Mouse (Mus musculus): ENCODE data around the gene Stoml3.

The Stoml3 gene

GRCm38 (mm10) chr3:53488353-53488752 lies at the start of gene Stoml3:
Gene Stoml3, plus strand, starts transcription at chr3:53488653.
- in situ Hi-C loops (cut with MboI, MseI), result no loop called here

- in situ Hi-C loops (cut with MboI, MseI), result loop anchor here (5.0 kb wide), 1 partner anchor 1188 kb away; no protein-coding TSS in a partner anchor
Observed at GRCm38 (mm10) chr3:53445540-53445939, 42.9 kb upstream of the Stoml3 start.

DNA sequence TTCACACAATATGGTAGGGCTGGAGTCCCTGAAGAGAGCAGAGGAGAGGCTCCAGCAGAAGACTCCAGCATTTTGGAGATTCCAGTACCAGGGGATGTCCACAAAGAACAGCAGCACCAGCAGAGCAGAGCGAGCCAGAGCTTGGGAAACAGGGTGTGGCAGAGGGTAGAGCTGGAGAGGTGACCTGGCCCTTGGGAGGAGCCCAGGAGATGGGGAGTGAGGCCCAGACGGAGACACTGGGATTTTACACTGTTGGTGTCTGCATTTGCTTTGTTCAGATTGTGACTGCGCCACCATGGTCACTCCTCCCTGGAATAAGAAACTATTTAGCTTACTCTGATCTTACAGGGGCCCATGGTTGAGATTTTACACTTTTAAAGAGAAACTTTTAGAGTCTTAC lies 41.7 kb upstream of the Stoml3 start:
- in situ Hi-C loops (cut with MboI, MseI), result loop anchor here (5.0 kb wide), 1 partner anchor 1190 kb away; no protein-coding TSS in a partner anchor

GRCm38 (mm10) chr3:53448208-53448607 lies 40.2 kb upstream of the Stoml3 start:
- in situ Hi-C loops (cut with MboI, MseI), result loop anchor here (5.0 kb wide), 1 partner anchor 1191 kb away; no protein-coding TSS in a partner anchor

DNA sequence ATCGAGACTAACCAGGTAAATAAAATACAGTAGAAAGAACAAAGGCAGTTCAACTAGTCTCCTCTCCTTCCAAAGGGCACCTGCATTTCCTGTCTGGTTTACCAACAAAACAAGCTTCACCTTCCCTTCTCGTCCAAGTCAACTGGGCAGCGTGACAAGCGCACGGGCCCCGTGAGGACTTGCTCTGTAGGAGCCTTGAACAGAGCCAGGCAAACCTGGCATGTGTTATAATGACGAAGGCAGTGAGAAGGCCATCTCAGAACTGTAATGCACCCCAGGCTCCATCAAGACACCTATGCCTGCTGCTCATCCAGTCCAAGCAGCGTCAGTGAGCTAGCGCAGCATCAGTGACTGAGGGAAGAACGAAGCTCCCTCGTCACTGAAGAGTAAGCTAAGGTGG lies 37.8 kb upstream of the Stoml3 start:
- in situ Hi-C loops (cut with MboI, MseI), result loop anchor here (5.0 kb wide), 1 partner anchor 428 kb away; no protein-coding TSS in a partner anchor

GRCm38 (mm10) chr3:53452351-53452750 lies 36.1 kb upstream of the Stoml3 start:
- in situ Hi-C loops (cut with MboI, MseI), result loop anchor here (5.0 kb wide), 1 partner anchor 430 kb away; no protein-coding TSS in a partner anchor

- in situ Hi-C loops (cut with MboI, MseI), result loop anchor here (5.0 kb wide), 1 partner anchor 431 kb away; no protein-coding TSS in a partner anchor
Observed at GRCm38 (mm10) chr3:53453346-53453745, 35.1 kb upstream of the Stoml3 start.

DNA sequence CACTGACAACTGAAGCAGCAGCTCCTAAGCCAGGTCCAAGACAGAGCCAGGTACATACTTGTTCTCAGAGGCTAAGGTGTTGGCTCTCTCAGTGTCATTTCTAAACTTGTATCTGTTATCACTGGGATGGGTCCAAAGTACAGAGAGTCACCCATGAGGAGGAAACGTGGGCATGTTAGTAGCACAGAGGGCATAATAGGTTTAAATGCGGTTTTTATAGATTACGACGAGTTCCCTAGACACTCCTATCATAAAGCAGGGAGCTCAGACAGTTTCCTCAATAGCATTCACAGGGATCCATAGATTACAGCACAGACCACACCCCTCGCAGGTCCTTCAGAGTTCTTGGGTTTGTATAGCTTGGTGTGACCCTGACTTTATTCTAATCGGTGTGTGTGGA lies 34.4 kb upstream of the Stoml3 start:
- in situ Hi-C loops (cut with MboI, MseI), result loop anchor here (5.0 kb wide), 1 partner anchor 432 kb away; no protein-coding TSS in a partner anchor

DNA sequence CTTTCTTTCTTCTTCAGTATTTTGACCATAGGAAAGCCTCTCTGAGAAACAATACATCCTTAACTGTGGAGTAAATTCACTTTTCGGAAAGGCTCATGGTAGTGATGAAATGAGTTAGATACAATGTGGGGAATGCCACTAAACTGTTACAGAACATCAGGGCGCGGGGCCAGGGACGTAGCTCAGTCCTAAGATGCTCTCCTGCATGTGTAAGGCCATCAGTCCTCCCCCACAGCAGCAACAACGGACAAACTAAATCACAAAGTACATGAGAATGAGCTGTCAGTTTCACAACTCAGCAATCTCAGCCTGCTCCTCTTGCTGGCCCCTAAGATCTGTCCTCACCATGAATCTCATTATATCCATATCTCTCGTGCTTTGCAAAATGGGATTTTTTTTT lies 33.9 kb upstream of the Stoml3 start:
- in situ Hi-C loops (cut with MboI, MseI), result loop anchor here (5.0 kb wide), 1 partner anchor 432 kb away; no protein-coding TSS in a partner anchor

- in situ Hi-C loops (cut with MboI, MseI), result loop anchor here (5.0 kb wide), 1 partner anchor 433 kb away; no protein-coding TSS in a partner anchor
Observed at GRCm38 (mm10) chr3:53454984-53455383, 33.5 kb upstream of the Stoml3 start.

- in situ Hi-C loops (cut with MboI, MseI), result no loop called here
Observed at GRCm38 (mm10) chr3:53457750-53458149, 30.7 kb upstream of the Stoml3 start.

DNA sequence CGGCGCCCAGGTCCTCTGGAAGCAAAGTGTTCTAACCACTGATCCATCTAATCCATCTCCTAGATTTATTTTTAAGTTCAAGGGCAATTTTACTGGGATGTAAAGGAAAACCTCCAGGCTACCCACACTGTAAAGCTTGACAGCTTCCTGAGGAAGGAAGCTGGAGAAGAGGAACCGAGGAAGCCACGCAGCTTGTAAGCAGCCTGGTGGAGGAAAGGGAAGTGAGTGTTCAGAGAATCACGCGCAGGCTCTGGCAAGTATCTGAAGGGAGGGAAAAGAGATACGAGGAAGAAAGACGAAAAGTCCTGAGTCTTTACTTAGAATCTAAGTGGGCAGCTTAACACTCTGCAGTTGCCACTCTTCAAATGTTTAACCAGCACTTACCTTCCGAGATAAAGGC lies 28.3 kb upstream of the Stoml3 start:
- in situ Hi-C loops (cut with MboI, MseI), result loop anchor here (10.0 kb wide), 1 partner anchor 405 kb away; the partner anchor contains the start of gene Ufm1

GRCm38 (mm10) chr3:53462701-53463045 lies 25.8 kb upstream of the Stoml3 start:
- in situ Hi-C loops (cut with MboI, MseI), result loop anchor here (10.0 kb wide), 1 partner anchor 402 kb away; the partner anchor contains the start of gene Ufm1

GRCm38 (mm10) chr3:53463046-53463764 lies 25.2 kb upstream of the Stoml3 start, which contains the start of the genes Nhlrc3 and Proser1:
Gene Nhlrc3, minus strand, starts transcription at chr3:53463332.
Gene Proser1, plus strand, starts transcription at chr3:53463666.
- in situ Hi-C loops (cut with MboI, MseI), result loop anchor here (10.0 kb wide), 1 partner anchor 402 kb away; the partner anchor contains the start of gene Ufm1

DNA sequence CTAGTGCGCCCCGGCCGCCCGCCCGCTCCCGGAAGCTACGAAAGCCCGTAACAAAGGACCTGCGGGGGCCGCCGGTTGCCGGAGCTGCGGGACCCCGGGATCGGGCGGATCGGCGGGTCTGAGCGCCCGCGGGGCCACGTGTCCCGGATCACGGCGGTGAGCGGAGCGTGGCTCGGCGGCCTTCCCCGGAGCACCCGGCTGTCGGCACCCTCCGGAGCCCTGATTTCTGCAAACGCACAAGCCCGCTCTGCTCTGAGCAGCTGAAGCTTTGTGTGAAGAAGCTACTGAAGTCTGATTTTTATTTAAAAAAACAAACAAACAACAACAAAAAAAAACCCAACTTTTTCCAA lies 24.7 kb upstream of the Stoml3 start:
- in situ Hi-C loops (cut with MboI, MseI), result loop anchor here (10.0 kb wide), 1 partner anchor 401 kb away; the partner anchor contains the start of gene Ufm1

- in situ Hi-C loops (cut with MboI, MseI), result loop anchor here (10.0 kb wide), 1 partner anchor 401 kb away; the partner anchor contains the start of gene Ufm1
Observed at GRCm38 (mm10) chr3:53464146-53464698, 24.2 kb upstream of the Stoml3 start.

DNA sequence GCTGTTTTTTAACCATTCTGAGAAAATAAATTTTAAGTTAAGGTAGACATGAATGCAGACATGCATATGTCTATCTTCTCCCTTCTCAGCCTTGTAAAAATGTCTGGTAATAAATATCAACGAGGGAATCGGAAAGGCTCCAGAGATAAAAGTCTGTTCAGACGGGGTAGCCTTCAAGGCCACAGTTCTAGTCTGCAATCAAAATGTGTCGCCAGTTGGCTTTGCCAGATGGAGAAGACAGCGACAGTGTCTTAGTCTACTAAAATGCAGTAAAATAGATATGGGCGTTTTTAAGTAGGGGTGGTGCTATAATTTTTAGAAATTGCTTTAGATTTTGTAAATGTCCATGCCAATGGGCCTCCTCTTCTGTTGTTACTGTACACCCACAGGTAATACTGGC lies 23.1 kb upstream of the Stoml3 start:
- in situ Hi-C loops (cut with MboI, MseI), result loop anchor here (10.0 kb wide), 1 partner anchor 399 kb away; the partner anchor contains the start of gene Ufm1

- in situ Hi-C loops (cut with MboI, MseI), result loop anchor here (10.0 kb wide), 1 partner anchor 398 kb away; the partner anchor contains the start of gene Ufm1
Observed at GRCm38 (mm10) chr3:53466481-53466880, 22.0 kb upstream of the Stoml3 start.

DNA sequence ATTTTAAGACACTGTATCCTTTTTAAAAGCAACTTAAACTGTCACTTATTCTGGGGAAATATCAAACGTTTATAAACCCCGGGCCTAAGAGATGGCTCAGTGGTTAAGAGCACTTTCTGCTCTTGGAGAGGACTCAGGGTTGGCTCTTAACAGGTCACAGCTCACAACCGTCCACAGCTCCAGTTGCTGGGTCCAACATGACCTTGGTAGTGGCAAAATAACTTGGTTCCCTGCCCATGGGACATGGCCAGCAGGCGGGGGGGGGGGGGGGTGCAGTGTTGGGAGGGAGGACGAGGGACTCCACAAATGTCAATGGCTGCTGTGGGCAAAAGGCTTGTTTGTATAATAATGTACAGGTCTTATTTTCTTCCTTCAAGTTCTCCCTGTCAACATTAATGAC lies 21.1 kb upstream of the Stoml3 start:
- in situ Hi-C loops (cut with MboI, MseI), result loop anchor here (10.0 kb wide), 1 partner anchor 397 kb away; the partner anchor contains the start of gene Ufm1

DNA sequence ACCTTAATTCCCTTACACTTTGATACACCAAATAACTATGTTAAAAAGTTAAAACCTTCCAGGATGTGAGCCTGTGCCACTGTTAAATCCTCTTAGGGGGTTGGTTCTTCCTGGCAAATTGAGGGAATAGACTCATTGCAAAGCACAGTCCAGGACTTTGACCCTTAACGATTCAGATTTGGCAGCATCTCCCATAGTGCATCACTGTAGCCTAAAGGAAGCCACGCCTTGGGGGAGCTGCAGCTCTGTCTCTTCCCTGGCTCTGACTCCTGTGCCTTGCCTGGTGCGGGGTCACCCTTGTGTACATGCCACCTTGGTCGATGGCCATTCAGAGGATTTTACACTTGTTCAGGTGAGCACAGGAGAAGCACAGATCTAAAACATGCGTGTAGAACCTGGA lies 18.8 kb upstream of the Stoml3 start:
- in situ Hi-C loops (cut with MboI, MseI), result loop anchor here (10.0 kb wide), 1 partner anchor 395 kb away; the partner anchor contains the start of gene Ufm1

DNA sequence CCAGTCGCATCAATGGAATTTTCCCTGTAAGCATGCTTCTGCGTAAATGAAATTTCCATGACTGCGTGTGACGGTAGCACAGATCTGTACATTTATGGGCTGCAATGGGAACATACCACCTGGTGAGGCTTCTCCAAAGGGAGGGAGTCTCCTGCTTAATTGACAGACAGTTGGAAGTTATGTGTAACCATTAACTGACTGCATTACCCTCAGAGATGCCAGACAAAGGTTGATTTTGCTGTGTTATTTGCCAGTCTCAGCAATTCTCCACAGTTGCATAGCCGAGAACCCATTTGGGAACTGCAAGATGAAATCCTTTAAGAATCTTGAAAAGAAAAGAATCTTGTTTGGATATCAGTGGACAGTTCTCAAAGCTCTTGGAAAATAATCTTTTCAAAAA lies 16.4 kb upstream of the Stoml3 start:
- in situ Hi-C loops (cut with MboI, MseI), result no loop called here

GRCm38 (mm10) chr3:53474179-53474578 lies 14.3 kb upstream of the Stoml3 start:
- in situ Hi-C loops (cut with MboI, MseI), result no loop called here
